Mouse (Mus musculus) adrenal gland, postnatal 25 days (tissue): Measurements from ENCODE around the gene Smg1. TPM values are rescaled to one million over a fixed set of nuclear protein-coding genes. Genes with fewer than 3 reads are reported as not detected.

Source experiments
- DNase-seq: peaks from one replicate; pipeline ENCODE4 v3.0.0; 2021; ENCODE audit warnings: mixed read lengths
- long read RNA-seq: library from polyadenylated mRNA; stranded (forward); transcript quantifications from one replicate; pipeline ENCODE4 v2.0.0, GENCODE M21; 2021
- total RNA-seq: library from RNA; stranded (reverse); gene quantifications from 2 replicates; pipeline ENCODE4 v1.2.3, GENCODE M21; 2021

Smg1 gene
- total RNA-seq: 52.8 and 55.6 TPM in 2 replicates
- long read RNA-seq, partial matches to known transcripts: 1 of 5 reads
- long read RNA-seq, other reads (novel, unspliced or antisense): 4 of 5 reads

DNA sequence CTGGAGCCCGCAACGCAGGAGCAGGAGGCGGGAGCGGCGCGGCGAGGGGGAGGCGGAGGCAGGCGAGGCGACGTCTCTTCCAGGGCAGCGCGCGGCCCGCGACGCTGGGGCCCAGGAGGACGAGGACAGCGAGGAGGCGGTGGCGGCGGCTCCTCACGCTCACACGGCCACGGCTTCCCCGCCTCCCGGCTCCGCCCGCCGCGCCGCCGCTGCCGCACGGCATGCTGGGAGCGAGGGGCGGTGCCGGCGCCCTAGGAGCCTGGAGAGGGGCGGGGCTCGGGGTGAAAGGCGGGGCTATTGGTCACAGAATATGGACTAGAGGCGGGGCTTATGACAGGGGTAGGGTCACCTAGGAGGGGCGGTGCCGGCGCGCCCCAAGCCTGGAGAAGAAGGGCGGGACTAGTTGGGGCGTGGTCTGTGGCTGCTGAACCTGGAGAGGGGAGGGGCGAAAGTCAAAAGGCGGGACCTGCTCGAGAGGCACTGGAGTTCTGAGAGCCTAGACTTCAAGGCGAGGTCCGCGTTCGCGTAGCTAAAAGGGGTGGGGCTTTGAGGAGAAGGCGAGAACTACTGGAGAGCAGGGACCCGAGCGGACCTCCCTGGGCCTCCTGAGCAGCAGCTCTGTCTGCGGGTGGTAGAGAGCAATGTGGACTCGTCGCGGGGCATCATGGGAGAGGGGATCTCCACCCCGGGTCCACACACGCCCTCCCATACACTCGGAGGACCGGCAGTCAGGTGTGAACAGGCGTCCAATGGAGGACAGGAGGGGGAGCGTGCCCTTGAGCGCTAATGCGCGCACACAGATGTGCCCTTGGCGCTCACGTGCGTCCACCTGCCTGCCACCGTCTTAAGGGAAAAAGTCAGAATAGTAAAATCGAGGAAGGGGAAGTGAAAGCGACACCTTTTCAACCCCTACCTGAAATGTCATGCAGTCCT is at the start of gene Smg1:
Gene Smg1, minus strand, starts transcription at position 218 of the 933 bp plus-strand sequence.
- peak; percentile 98 for DNase-seq

- DNase-seq: no peak
Observed at GRCm38 (mm10) chr7:118283186-118283585, 39.7 kb upstream of the Smg1 start.

GRCm38 (mm10) chr7:118282543-118282942 is 39.1 kb upstream of the Smg1 start:
- no peak for DNase-seq

GRCm38 (mm10) chr7:118279521-118279920 is 36.1 kb upstream of the Smg1 start:
- no peak for DNase-seq

DNA sequence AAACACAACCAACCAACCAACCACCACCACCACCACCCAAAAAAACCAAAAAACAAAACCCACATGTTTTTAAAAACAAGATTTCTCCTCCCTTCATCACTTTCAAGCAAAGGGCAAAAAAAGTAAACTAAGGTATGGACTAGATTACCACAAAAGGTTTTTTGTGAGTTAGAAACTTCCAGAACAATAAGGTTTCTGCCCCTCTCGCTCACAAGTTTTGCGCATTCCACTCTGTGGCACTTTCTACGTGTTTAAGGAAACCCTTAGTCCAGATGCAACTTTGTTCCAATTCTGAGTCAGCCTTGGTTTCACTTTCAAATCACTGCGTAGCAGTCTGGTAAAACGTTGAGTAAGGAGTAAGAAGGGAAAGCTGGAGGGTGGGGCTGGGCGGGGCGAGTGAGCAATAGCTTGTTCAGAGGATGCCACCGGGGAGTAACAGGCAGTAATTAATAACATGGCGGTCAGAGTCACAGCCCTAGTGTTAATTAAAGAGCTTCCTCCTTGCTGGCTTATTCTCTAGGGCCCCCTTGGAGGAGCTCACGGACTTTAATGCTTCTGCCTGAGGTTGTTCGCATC is 34.0 kb upstream of the Smg1 start:
- DNase-seq: peak; percentile 28

DNA sequence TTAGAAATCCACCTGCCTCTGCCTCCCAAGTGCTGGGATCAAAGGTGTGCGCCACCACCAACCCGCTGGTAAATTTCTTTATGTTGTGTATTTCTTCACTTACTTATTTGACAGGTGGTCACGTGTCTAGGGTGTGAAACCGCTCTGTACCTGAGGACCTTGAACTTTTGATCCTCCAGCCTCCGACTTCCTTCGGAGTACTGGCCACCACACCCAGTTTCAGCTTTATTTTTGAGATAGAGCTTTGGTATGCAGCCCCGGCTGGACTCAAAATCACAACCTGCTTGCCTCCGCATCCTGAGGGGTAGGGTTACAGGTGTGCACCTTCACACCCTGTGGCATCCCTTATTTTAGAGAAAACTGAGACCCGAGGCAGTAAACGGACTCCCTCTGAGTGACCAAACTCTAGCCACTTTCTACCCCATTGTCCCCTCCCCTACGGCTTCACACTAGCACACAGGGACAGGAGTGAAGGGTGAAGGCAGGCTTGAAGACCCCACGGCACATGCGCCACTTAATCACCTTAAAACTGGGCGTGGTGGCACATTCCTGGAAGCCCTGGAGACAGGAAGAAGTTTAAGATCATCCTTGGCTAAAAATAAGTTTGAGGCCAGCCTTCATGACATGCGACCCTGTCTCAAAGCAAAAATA is 33.3 kb upstream of the Smg1 start:
- no peak for DNase-seq

- DNase-seq: no peak
Observed at GRCm38 (mm10) chr7:118275265-118275664, 31.8 kb upstream of the Smg1 start.

DNA sequence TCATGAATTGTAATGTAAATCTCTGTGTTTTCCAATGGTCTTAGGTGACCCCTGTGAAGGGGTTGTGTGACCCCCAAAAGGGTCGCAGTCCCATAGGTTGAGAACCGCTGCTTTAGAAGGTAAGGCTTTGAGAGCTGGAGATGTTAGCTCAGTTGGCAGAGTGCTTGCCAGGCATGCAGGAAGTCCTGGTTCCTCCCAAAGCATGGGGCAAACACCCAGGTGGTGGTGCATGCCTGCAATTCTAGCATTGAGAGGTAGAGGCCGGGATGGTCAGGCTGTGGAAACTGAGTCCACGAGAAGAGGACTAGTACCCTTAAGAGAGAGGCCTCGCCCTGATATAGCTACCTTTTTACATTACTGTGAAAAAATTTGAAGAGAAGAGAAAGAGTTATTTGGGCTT is 31.4 kb upstream of the Smg1 start:
- no peak for DNase-seq

DNA sequence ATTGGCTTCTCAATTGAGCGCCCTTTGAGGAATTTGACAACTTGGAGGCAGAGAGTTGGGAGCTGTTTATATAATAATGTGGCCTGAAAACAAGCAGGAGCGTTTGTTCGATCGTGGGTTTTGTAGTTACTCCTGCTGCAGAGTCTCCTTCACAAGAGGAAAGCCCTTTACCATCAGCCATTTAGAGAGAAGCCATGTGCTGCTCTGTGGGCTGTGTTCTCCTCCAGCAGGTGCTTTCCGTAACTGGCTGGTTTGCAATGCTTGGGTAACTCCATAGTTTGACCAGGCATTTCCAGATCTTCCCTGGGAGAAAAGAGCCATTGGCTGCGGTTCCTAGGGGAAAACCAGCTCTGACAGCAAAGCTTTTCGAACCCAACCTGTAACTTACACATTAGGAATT is 30.7 kb upstream of the Smg1 start:
- DNase-seq: no peak

GRCm38 (mm10) chr7:118266099-118266498 is 22.6 kb upstream of the Smg1 start:
- peak; percentile 47 for DNase-seq

DNA sequence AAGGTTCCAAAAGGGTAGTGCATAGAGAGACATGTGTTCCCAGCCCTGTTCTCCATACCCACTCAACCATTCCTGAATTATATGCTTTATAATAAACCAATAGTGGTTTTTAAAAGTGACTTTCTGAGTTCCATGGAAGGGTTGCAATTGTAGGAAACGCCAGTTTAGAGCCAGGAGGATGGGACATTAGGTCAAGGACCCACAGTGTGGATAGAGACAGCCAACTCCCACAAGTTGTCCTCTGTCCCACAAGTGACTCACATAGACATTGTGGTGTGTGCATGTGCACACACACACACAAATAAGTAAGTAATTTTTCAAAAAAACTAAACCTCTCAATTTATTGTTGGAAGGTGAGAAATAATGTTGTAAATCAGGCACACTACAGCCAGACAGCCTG is 20.1 kb upstream of the Smg1 start:
- no peak for DNase-seq

DNA sequence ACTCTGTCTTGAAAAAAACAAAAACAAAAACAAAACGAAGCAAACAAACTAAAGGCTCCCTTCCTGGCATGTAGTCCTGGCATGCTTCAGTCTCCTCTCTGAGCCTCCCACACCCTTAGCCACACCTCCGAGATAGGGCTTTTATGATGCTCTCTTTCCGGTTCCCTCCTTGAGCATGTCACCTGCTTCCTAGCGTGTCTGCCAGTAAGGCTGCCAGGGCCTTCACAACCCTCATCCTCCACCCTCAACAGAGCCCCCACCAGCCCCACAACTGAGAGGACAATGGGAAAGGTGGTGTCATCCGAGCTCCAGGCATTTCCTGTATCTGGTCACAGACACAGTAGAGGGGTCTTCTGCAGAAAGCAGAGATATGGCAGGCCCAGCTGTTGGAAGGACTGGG is 18.9 kb upstream of the Smg1 start:
- no peak for DNase-seq

DNA sequence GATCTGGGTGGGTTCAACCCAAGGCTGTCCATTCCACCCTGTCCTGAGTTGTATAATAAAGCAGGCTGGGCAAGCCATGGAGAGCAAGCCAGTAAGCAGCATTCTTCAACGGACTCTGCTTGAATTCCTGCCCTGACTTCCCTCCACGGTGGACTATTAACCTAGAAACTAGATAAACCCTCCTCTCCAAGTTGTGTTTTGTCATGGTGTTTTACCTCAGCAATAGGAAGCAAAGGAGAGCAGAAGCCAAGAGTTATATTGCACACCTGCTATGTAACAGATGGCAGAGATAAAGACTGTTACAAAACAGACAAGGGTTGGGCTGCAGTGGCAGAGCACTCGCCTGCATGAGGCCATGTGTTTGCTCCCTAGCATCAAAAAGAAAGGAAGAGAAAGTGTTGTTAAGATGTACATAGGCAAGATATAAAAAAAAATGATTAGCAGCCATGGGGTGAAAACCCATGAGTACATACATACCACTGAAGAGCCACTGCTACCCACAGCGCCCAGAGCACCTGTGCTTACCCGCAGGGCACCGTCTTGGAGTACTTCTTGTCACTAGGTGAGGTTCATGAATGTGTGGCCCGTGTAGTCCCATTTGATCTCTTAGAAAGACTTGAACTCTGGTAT is 16.3 kb upstream of the Smg1 start:
- no peak for DNase-seq

- no peak for DNase-seq
Observed at GRCm38 (mm10) chr7:118258451-118258850, 15.0 kb upstream of the Smg1 start.

- no peak for DNase-seq
Observed at GRCm38 (mm10) chr7:118256740-118257139, 13.3 kb upstream of the Smg1 start.

DNA sequence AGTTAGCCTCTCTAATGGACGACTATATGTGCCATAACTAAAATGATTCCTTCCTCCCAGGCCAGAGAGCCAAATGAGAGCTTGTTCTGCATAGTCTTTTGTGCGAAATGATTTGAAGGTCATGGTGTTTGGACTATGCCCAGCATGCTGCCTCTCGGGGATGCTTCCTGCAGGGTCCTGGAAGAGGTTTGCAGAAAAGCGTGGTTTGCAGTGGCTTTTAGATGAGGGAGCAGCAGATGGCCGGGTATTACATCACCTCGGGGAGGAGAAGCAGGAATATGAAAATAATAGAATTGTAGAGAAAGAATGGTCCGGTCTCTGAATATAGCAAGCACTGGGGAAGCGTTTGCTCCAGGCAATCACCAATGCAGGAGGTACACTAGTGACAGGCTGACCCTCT is 11.0 kb upstream of the Smg1 start:
- no peak for DNase-seq

DNA sequence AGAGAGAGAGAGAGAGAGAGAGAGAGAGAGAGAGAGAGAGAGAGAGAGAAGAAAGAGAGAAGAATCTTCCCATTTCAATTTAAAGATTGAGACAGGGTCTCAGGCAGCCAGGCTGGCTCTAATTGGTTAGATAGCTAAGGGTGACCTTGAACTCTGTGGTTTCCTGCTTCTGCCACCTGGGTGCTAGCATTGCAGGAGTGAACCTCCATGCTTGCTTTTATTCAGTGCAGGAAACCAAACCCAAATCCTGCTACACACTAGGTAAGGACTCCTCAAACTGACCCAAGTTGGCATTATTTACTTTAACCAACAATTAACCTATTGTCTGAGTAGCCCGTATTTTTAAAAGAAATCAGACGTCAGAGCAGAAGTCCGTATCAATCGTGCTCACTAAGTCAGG is 10.5 kb upstream of the Smg1 start:
- no peak for DNase-seq

GRCm38 (mm10) chr7:118252979-118253378 is 9.5 kb upstream of the Smg1 start:
- no peak for DNase-seq

GRCm38 (mm10) chr7:118252349-118252748 is 8.9 kb upstream of the Smg1 start:
- peak; percentile 34 for DNase-seq

DNA sequence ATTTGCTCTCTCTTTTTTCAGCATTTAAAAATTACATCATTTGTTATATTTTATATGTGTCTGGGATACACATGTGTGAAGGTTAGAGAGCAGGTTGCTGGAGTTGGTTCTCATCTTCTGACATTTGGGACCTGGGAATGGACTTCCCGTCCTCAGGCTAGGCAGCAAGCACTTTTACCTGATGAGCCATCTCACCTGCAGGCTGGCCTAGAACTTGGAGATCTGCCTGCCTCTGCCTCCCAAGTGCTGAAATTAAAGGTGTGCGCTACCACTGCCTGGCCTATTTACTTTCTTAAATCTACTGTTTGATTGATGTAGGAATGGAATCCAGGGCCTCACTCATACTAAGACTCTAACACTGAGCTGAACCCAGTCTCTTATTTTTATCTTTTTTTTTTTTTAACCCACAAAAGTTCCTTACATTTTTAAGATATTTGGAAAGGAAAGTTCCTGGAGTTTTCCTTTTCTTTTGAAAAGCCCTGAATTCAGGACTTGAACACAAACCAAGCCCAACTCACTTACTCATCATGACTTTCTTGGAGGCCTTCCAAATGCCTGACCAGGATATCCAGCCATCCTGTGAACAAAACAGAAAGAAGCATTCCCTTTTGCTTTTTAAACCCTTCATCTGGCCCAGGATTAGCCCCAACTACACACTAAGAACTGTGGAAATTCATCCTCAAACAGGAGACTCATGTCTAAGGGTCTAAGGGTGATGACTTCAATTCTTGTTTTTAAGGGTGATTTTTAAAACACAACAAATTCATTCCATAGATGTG is 8.1 kb upstream of the Smg1 start:
- DNase-seq: no peak

DNA sequence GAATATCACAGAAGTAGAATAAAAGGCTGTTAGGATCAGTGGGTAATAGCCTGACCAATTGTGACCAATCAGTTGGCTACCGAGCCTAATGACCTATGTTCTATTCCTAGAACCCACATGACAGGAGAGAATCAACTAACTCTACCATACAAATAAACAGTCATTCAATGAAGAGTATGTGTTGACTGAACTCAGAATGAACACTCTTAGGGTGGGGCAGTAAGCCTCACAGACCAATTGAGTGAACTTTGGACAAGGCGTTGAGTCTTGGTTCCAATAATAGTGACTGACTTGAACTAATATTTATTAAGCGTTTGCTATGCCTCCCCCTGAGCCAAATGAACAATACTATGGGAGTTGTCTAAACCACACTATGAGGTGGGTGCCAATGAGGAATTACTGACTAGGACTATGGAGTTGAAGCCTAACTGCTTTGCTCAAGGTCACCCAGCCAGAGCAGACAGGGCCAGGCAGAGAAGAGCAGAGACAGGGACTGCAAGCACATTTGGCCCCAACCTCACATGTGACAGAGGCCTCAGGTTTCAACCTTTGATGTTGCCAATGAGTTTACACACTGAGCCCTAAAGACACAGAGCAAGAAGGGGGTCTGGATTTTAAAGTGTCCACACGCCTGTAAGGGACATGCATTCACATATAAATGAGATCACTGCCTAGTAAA is 7.2 kb upstream of the Smg1 start:
- no peak for DNase-seq
